1 mouse cellular context compared by ENCODE assay signal in the genomic region with DNA sequence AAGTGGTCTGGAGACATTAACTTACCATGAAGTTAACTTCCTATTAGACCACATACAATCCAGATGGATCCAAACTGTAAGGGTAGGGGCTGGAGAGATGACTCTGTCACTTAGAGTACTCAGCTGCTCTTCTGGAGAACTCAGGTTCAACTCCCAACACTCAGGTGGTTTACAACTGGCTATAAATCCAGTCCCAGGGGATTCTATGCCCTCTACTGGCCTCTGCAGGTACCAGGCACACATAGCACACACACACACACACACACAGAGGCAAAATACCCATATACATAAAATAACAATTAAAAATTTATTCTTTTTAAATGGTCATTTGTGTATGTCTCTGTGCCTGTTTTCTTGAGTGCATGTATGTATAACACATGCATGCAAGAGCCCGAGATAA.
TF ChIP-seq lines count a peak whose summit lies in the region.

No protein-coding gene starts in this region.

TF ChIP-seq in MEL, 35 proteins besides CTCF, POLR2A, EP300 and RAD21 (continued from another document):
- TF ChIP-seq CHD1 (IDR thresholded peaks at IDR 0.05; ENCODE audit: low read depth, low read length): no peak
